ENCODE assay signal across 9 mouse cellular contexts in the genomic region with DNA sequence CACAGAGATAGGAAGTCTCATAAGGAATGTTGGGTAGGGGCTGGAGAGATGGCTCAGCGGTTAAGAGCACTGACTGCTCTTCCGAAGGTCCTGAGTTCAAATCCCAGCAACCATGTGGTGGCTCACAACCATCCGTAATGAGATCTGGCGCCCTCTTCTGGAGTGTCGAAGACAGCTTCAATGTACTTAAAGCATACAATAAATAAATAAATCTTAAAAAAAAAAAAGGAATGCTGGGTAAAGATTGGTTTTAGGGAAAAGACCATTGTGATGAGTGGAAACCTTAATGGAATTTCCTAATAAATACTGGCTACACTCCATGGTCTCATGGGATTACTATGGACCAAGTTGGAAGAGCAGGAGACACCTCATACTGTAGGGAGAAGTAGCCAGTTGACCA. TPM values are rescaled to one million over a fixed set of nuclear protein-coding genes. Genes with fewer than 3 reads are reported as not detected.
"Had no signal": no experiment of that assay in that cellular context is flagged by ENCODE, and none has a peak within 500 bp of the region (broad histone marks: within the 10 kb centered on the region; RNA-seq: fewer than 3 reads in every experiment).

No protein-coding gene starts in this region.

RNA-seq across cellular contexts. Expression of gene Cyp17a1, which starts 59.7 kb away (rescaled TPM):
- total RNA-seq: layer of hippocampus, postnatal 36 days; left cerebral cortex, postnatal 36 days had no signal
- polyA plus RNA-seq: intestine, embryonic 14.5 days; limb, embryonic 12.5 days; lung, embryonic 14.5 days; macrophage; midbrain, embryonic 12.5 days; midbrain, embryonic 16.5 days; neural tube, embryonic 13.5 days had no signal
